Mouse (Mus musculus): ENCODE measurements around the gene Mak.
A peak's percentile ranks its signal among the peaks of the same experiment; 100 is the strongest.

Mak gene

GRCm38 (mm10) chr13:41079421-41079780 is at the start of gene Mak:
TSS of gene Mak (minus strand) at chr13:41079706.
- DNase-seq (ENCODE audit: low read depth) = peak; percentile 55

- no peak for DNase-seq (ENCODE audit: low read depth)
These were observed 49.6 kb upstream of the Mak start for GRCm38 (mm10) chr13:41129061-41129460.

- DNase-seq (ENCODE audit: low read depth) = no peak
These were observed 48.8 kb upstream of the Mak start for GRCm38 (mm10) chr13:41128326-41128725.

- DNase-seq (ENCODE audit: low read depth) = no peak
These were observed 44.2 kb upstream of the Mak start for GRCm38 (mm10) chr13:41123666-41124225.

GRCm38 (mm10) chr13:41119152-41119945 is 39.8 kb upstream of the Mak start:
- DNase-seq (ENCODE audit: low read depth) = no peak

- no peak for DNase-seq (ENCODE audit: low read depth)
These were observed 34.4 kb upstream of the Mak start, which contains the start of gene Sycp2l for GRCm38 (mm10) chr13:41113940-41114339. TSS of gene Sycp2l (plus strand) at chr13:41114307.

- no peak for DNase-seq (ENCODE audit: low read depth)
These were observed 31.4 kb upstream of the Mak start, which contains the start of gene Gcm2 for GRCm38 (mm10) chr13:41110935-41111334. TSS of gene Gcm2 (minus strand) at chr13:41111035.

GRCm38 (mm10) chr13:41105541-41105940 is 26.0 kb upstream of the Mak start:
- DNase-seq (ENCODE audit: low read depth) = no peak

GRCm38 (mm10) chr13:41103841-41104525 is 24.5 kb upstream of the Mak start:
- no peak for DNase-seq (ENCODE audit: low read depth)

GRCm38 (mm10) chr13:41100031-41100430 is 20.5 kb upstream of the Mak start:
- DNase-seq (ENCODE audit: low read depth) = no peak

GRCm38 (mm10) chr13:41098325-41098724 is 18.8 kb upstream of the Mak start:
- DNase-seq (ENCODE audit: low read depth) = no peak

- no peak for DNase-seq (ENCODE audit: low read depth)
These were observed 18.0 kb upstream of the Mak start for GRCm38 (mm10) chr13:41097324-41098058.

- DNase-seq (ENCODE audit: low read depth) = no peak
These were observed 14.7 kb upstream of the Mak start for GRCm38 (mm10) chr13:41094160-41094559.

GRCm38 (mm10) chr13:41091271-41091670 is 11.8 kb upstream of the Mak start:
- DNase-seq (ENCODE audit: low read depth) = no peak

- DNase-seq (ENCODE audit: low read depth) = no peak
These were observed 9.2 kb upstream of the Mak start for GRCm38 (mm10) chr13:41088746-41089145.

GRCm38 (mm10) chr13:41085140-41085539 is 5.6 kb upstream of the Mak start:
- DNase-seq (ENCODE audit: low read depth) = no peak

- no peak for DNase-seq (ENCODE audit: low read depth)
These were observed 5.0 kb upstream of the Mak start for GRCm38 (mm10) chr13:41084521-41084920.

- no peak for DNase-seq (ENCODE audit: low read depth)
These were observed 1.2 kb upstream of the Mak start for GRCm38 (mm10) chr13:41080700-41081099.

- no peak for DNase-seq (ENCODE audit: low read depth)
These were observed 353 bp upstream of the Mak start for GRCm38 (mm10) chr13:41079859-41080258.

GRCm38 (mm10) chr13:41078690-41079420 is 651 bp downstream of the Mak start:
- no peak for DNase-seq (ENCODE audit: low read depth)

- DNase-seq (ENCODE audit: low read depth) = no peak
These were observed 1.6 kb downstream of the Mak start for GRCm38 (mm10) chr13:41077921-41078320.

- DNase-seq (ENCODE audit: low read depth) = no peak
These were observed 5.7 kb downstream of the Mak start for GRCm38 (mm10) chr13:41073819-41074218.
